Mouse (Mus musculus) CH12.LX (cell line): ENCODE data around the gene Grap2. TPM values are rescaled to one million over a fixed set of nuclear protein-coding genes. Genes with fewer than 3 reads are reported as not detected.

Experiments
- DNase-seq: peaks from one replicate; pipeline ENCODE4 v3.0.0-alpha.2; 2013; ENCODE audit errors: extremely low read depth
- H3K27ac ChIP-seq: 2 replicates; pipeline ENCODE4 v1.5.1; 2012; ENCODE audit warnings: low read depth, mild to moderate bottlenecking, control low read depth, moderate library complexity; ENCODE audit not compliant: insufficient read depth
- H3K27me3 ChIP-seq: replicated peaks from 2 replicates; pipeline ENCODE3; 2012; ENCODE audit warnings: inconsistent platforms
- H3K36me3 ChIP-seq, 2 experiments: replicated peaks in 1 of 2; 2 replicates each; pipeline versions ENCODE3 to v1.6.1; 2012; ENCODE audit warnings: inconsistent platforms in 1 of 2, low read length in 1 of 2, mild to moderate bottlenecking in 1 of 2, mixed read lengths in 1 of 2, moderate library complexity in 1 of 2; ENCODE audit not compliant: control insufficient read depth in 1 of 2, insufficient read depth in 1 of 2
- H3K4me1 ChIP-seq, 2 experiments: 2 replicates each; pipeline ENCODE4 v1.6.1; 2012; ENCODE audit warnings: inconsistent platforms in 1 of 2, moderate library complexity in 1 of 2; ENCODE audit not compliant: insufficient read depth in 2 of 2, control insufficient read depth in 1 of 2
- H3K4me2 ChIP-seq: 2 replicates; pipeline ENCODE4 v1.6.1; 2012; ENCODE audit warnings: low read depth, mild to moderate bottlenecking, control low read depth; ENCODE audit not compliant: poor library complexity, insufficient read depth, severe bottlenecking
- H3K4me3 ChIP-seq, 3 experiments: fragments of 150-350 bp in 1 of 3; sonication (generic) in 1 of 3; replicated peaks in 1 of 3; 2 replicates each; pipeline versions ENCODE3 to v1.5.1; 2011 to 2012; ENCODE audit warnings: low read depth in 2 of 3, low read length in 2 of 3, mild to moderate bottlenecking in 2 of 3, moderate library complexity in 2 of 3, control low read depth in 1 of 3, improper control_type of control experiment in 1 of 3, inconsistent platforms in 1 of 3, mixed read lengths in 1 of 3; ENCODE audit not compliant: poor library complexity in 1 of 3
- H3K79me2 ChIP-seq: replicated peaks from 2 replicates; pipeline ENCODE4 v1.6.1; 2012; ENCODE audit warnings: mild to moderate bottlenecking, moderate library complexity; ENCODE audit not compliant: control insufficient read depth, poor library complexity, insufficient read depth, severe bottlenecking; ENCODE audit errors: extremely low read depth
- H3K9ac ChIP-seq: 2 replicates; pipeline ENCODE4 v1.6.1; 2012; ENCODE audit warnings: low read depth, mild to moderate bottlenecking, control low read depth, moderate library complexity; ENCODE audit not compliant: insufficient read depth
- H3K9me3 ChIP-seq: replicated peaks from 2 replicates; pipeline ENCODE3; 2012; ENCODE audit warnings: low read length, inconsistent platforms, mixed read lengths
- BHLHE40 ChIP-seq: IDR thresholded peaks from 2 replicates; pipeline ENCODE4 v1.6.1; 2011; ENCODE audit warnings: mild to moderate bottlenecking, low read depth, low read length, improper control_type of control experiment
- CHD1 ChIP-seq: IDR thresholded peaks from 2 replicates; pipeline ENCODE4 v1.6.1; 2012; ENCODE audit warnings: low read depth, low read length, improper control_type of control experiment, inconsistent platforms
- CTCF ChIP-seq, 2 experiments: IDR thresholded peaks in 1 of 2; conservative IDR thresholded peaks in 1 of 2; 2 replicates each; pipeline ENCODE4 v1.5.1; 2011 to 2012; ENCODE audit warnings: low read depth in 2 of 2, low read length in 2 of 2, improper control_type of control experiment in 1 of 2, inconsistent platforms in 1 of 2, mild to moderate bottlenecking in 1 of 2, moderate library complexity in 1 of 2
- ELF1 ChIP-seq: IDR thresholded peaks from 2 replicates; pipeline ENCODE4 v1.6.1; 2014; ENCODE audit warnings: low read depth, mild to moderate bottlenecking, inconsistent platforms, low read length, improper control_type of control experiment
- GABPA ChIP-seq: IDR thresholded peaks from 2 replicates; pipeline ENCODE4 v1.6.1; 2012; ENCODE audit warnings: low read depth, low read length, improper control_type of control experiment, inconsistent platforms; ENCODE audit not compliant: insufficient replicate concordance
- IRF4 ChIP-seq: IDR thresholded peaks from 2 replicates; pipeline ENCODE4 v1.6.1; 2014; ENCODE audit warnings: low read depth, mild to moderate bottlenecking, inconsistent platforms, low read length, improper control_type of control experiment
- JUN ChIP-seq: IDR thresholded peaks from 2 replicates; pipeline ENCODE4 v1.6.1; 2011; ENCODE audit warnings: low read depth, mild to moderate bottlenecking, low read length, improper control_type of control experiment, moderate library complexity; ENCODE audit not compliant: insufficient read depth
- JUND ChIP-seq: conservative IDR thresholded peaks from 2 replicates; pipeline ENCODE4 v1.6.1; 2011; ENCODE audit warnings: low read depth, low read length, improper control_type of control experiment
- MAFK ChIP-seq: IDR thresholded peaks from 2 replicates; pipeline ENCODE4 v1.6.1; 2011; ENCODE audit warnings: low read length, improper control_type of control experiment; ENCODE audit not compliant: insufficient replicate concordance
- MAX ChIP-seq: IDR thresholded peaks from 2 replicates; pipeline ENCODE4 v1.6.1; 2011; ENCODE audit warnings: low read length, improper control_type of control experiment
- MAZ ChIP-seq: IDR thresholded peaks from 2 replicates; pipeline ENCODE4 v1.6.1; 2012; ENCODE audit warnings: low read depth, mild to moderate bottlenecking, inconsistent platforms, low read length, improper control_type of control experiment, moderate library complexity
- MEF2A ChIP-seq: IDR thresholded peaks from 2 replicates; pipeline ENCODE4 v1.6.1; 2014; ENCODE audit warnings: low read depth, mild to moderate bottlenecking, inconsistent platforms, low read length, improper control_type of control experiment, borderline replicate concordance
- MXI1 ChIP-seq: IDR thresholded peaks from 2 replicates; pipeline ENCODE4 v1.6.1; 2011; ENCODE audit warnings: mild to moderate bottlenecking, low read depth, low read length, improper control_type of control experiment
- MYC ChIP-seq: IDR thresholded peaks from 2 replicates; pipeline ENCODE4 v1.6.1; 2011; ENCODE audit warnings: low read depth, mild to moderate bottlenecking, improper control_type of control experiment, low read length
- NRF1 ChIP-seq: IDR thresholded peaks from 2 replicates; pipeline ENCODE4 v1.6.1; 2014; ENCODE audit warnings: low read depth, mild to moderate bottlenecking, inconsistent platforms, low read length, improper control_type of control experiment, moderate library complexity
- PAX5 ChIP-seq: IDR thresholded peaks from 2 replicates; pipeline ENCODE4 v1.6.1; 2012; ENCODE audit warnings: low read length, inconsistent platforms, mixed read lengths
- RAD21 ChIP-seq: IDR thresholded peaks from 2 replicates; pipeline ENCODE4 v1.6.1; 2011; ENCODE audit warnings: low read depth, mild to moderate bottlenecking, low read length, improper control_type of control experiment, moderate library complexity
- SIN3A ChIP-seq: IDR thresholded peaks from 2 replicates; pipeline ENCODE4 v1.6.1; 2012; ENCODE audit warnings: low read length, improper control_type of control experiment, inconsistent platforms
- TBP ChIP-seq: conservative IDR thresholded peaks from 2 replicates; pipeline ENCODE4 v1.6.1; 2011; ENCODE audit warnings: low read depth, low read length, improper control_type of control experiment
- TCF12 ChIP-seq: IDR thresholded peaks from 2 replicates; pipeline ENCODE4 v1.6.1; 2014; ENCODE audit warnings: low read depth, mild to moderate bottlenecking, inconsistent platforms, low read length, improper control_type of control experiment
- UBTF ChIP-seq: IDR thresholded peaks from 2 replicates; pipeline ENCODE4 v1.6.1; 2012; ENCODE audit warnings: low read depth, mild to moderate bottlenecking, inconsistent platforms, low read length, improper control_type of control experiment, moderate library complexity
- ZC3H11A ChIP-seq: IDR thresholded peaks from 2 replicates; pipeline ENCODE4 v1.6.1; 2012; ENCODE audit warnings: low read depth, mild to moderate bottlenecking, inconsistent platforms, low read length, improper control_type of control experiment
- ZNF384 ChIP-seq: IDR thresholded peaks from 2 replicates; pipeline ENCODE4 v1.6.1; 2012; ENCODE audit warnings: low read depth, low read length, improper control_type of control experiment, inconsistent platforms
- dilution Hi-C: fragments of 300-500 bp; cut with MboI; formaldehyde crosslinking; loops from 2 replicates; pipeline ENCODE4 v1.14.3; 2020; ENCODE audit warnings: low sequenced_read_pairs; ENCODE audit not compliant: extremely low pct_unique_long_range_greater_than_20kb, extremely low pct_ligation_motif_present
- in situ Hi-C: fragments of 300-500 bp; cut with MboI; formaldehyde crosslinking; loops from 3 replicates; pipeline ENCODE4 v1.14.3; 2019; ENCODE audit warnings: low sequenced_read_pairs, low pct_ligation_motif_present, low pct_unique_long_range_greater_than_20kb, mixed read lengths
- polyA plus RNA-seq: library from polyadenylated mRNA; unstranded; fragments of >175 nt; gene quantifications from 2 replicates; pipeline ENCODE4 v1.2.1, GENCODE M21; 2012; ENCODE audit warnings: low read depth; ENCODE audit not compliant: insufficient read length
- total RNA-seq, 2 experiments: library from RNA; depleted of rRNA; stranded (reverse); fragments of 300-350 nt in 1 of 2; fragments of >200 nt in 1 of 2; gene quantifications; 2 replicates each; pipeline ENCODE4 v1.2.3; 2012 to 2014

The Grap2 gene
- total and polyA plus RNA-seq, 3 experiments, result 1.5 to 6.2 (median 5.0) TPM

- no peaks in the 10 kb centered on the region for H3K27me3 ChIP-seq
- no peak for DNase-seq
- no peak overlapping the region for H3K4me2 ChIP-seq
- no peaks in the 10 kb centered on the region for H3K79me2 ChIP-seq
- no peak overlapping the region for H3K9ac ChIP-seq
- peaks cover 6% of the 10 kb centered on the region for H3K9me3 ChIP-seq
- H3K27ac ChIP-seq, result no peak overlapping the region
- TF ChIP-seq MEF2A, result no peak
- no peak for TF ChIP-seq PAX5
- no peak for TF ChIP-seq CHD1
- TF ChIP-seq GABPA, result no peak
- no peak for TF ChIP-seq MAFK
- TF ChIP-seq MAX, result no peak
- no peak for TF ChIP-seq ZNF384
- no peak for TF ChIP-seq CTCF (conservative IDR thresholded peaks at IDR 0.05 in 1 of 2, IDR thresholded peaks at IDR 0.05 in 1 of 2; ENCODE audit: low read depth in 2 of 2, low read length in 2 of 2)
- no peak for TF ChIP-seq NRF1
- TF ChIP-seq JUN, result no peak
- TF ChIP-seq SIN3A, result no peak
- TF ChIP-seq UBTF, result no peak
- TF ChIP-seq MAZ, result no peak
- TF ChIP-seq MYC, result no peak
- no peak for TF ChIP-seq TCF12
- no peak for TF ChIP-seq MXI1
- TF ChIP-seq ZC3H11A, result no peak
- no peak for TF ChIP-seq RAD21
- no peak for TF ChIP-seq JUND
- in situ Hi-C loops, result no loop called here
- H3K4me3 ChIP-seq, result no peak overlapping the region
- H3K36me3 ChIP-seq, result peaks cover 0 to 29% of the 10 kb centered on the region in 2 experiments
- dilution Hi-C loops, result no loop called here
- peaks cover 28 to 44% of the 10 kb centered on the region in 2 experiments for H3K4me1 ChIP-seq
These were observed 78.0 kb downstream of the Grap2 start for GRCm38 (mm10) chr15:80650412-80650811.

GRCm38 (mm10) chr15:80653865-80654264, 81.5 kb downstream of the Grap2 start:
- dilution Hi-C loops, result no loop called here
- H3K4me3 ChIP-seq, result no peak overlapping the region
- DNase-seq, result peak; percentile 54
- H3K79me2 ChIP-seq, result no peaks in the 10 kb centered on the region
- H3K9ac ChIP-seq, result no peak overlapping the region
- peaks cover 0 to 4% of the 10 kb centered on the region in 2 experiments for H3K36me3 ChIP-seq
- H3K4me1 ChIP-seq, result peaks cover 16 to 34% of the 10 kb centered on the region in 2 experiments
- in situ Hi-C loops, result no loop called here
- H3K27me3 ChIP-seq, result no peaks in the 10 kb centered on the region
- no peak for TF ChIP-seq ELF1
- TF ChIP-seq IRF4, result peak; percentile 46; the same call in 1 of the 2 replicates
- peak; percentile 4; the same call in 1 of the 2 replicates for TF ChIP-seq TCF12
- TF ChIP-seq MXI1, result no peak
- peak; percentile 39 for TF ChIP-seq JUN
- 0 out of 2 replicates have a peak, but pooled peaks have one; percentile 32 for TF ChIP-seq TBP
- TF ChIP-seq BHLHE40, result peak; percentile 4; the same call in 1 of the 2 replicates
- H3K27ac ChIP-seq, result no peak overlapping the region
- peak overlapping the region; percentile 10 for H3K4me2 ChIP-seq
- peaks cover 6% of the 10 kb centered on the region for H3K9me3 ChIP-seq
